Mouse (Mus musculus) C2C12 (cell line): ENCODE measurements at regions not wholly inside any gene's neighbourhood (a gene's known extent, or its start where the extent isn't known, plus 50 kb on each side); places are given as distances from the start of the nearest gene placed in this dataset.

Experiments used
- H3K27me3 ChIP-seq: one replicate; pipeline ENCODE4 v1.6.1; 2011; ENCODE audit not compliant: control insufficient read depth, insufficient read depth, insufficient read length
- H3K36me3 ChIP-seq: one replicate; pipeline ENCODE4 v1.6.1; 2011; ENCODE audit not compliant: control insufficient read depth, insufficient read depth
- H3K4me3 ChIP-seq: one replicate; pipeline ENCODE4 v1.5.1; 2011; ENCODE audit warnings: mild to moderate bottlenecking, control low read depth; ENCODE audit not compliant: poor library complexity, insufficient read depth, severe bottlenecking
- H3K79me2 ChIP-seq: one replicate; pipeline ENCODE4 v1.6.1; 2011; ENCODE audit not compliant: control insufficient read depth, insufficient read depth
- H3K79me3 ChIP-seq: one replicate; pipeline ENCODE4 v1.6.1; 2011; ENCODE audit warnings: low read depth, control low read depth
- H3ac ChIP-seq: one replicate; pipeline ENCODE3; 2011; ENCODE audit warnings: low read depth; ENCODE audit not compliant: control insufficient read depth, insufficient read length
- CEBPB ChIP-seq: IDR thresholded peaks from one replicate; pipeline ENCODE4 v1.6.1; 2011; ENCODE audit warnings: low read depth, mild to moderate bottlenecking, control low read depth, moderate library complexity
- CTCF ChIP-seq: IDR thresholded peaks from one replicate; pipeline ENCODE4 v1.5.1; 2011; ENCODE audit not compliant: control insufficient read depth, insufficient read depth, insufficient read length
- FOSL1 ChIP-seq: IDR thresholded peaks from one replicate; pipeline ENCODE4 v1.8.0; 2011; ENCODE audit warnings: mild to moderate bottlenecking, low read length; ENCODE audit not compliant: poor library complexity, insufficient read depth, severe bottlenecking
- MAX ChIP-seq: IDR thresholded peaks from one replicate; pipeline ENCODE4 v1.6.1; 2011; ENCODE audit warnings: mild to moderate bottlenecking, control low read depth
- MYOD1 ChIP-seq: IDR thresholded peaks from one replicate; pipeline ENCODE4 v1.6.1; 2011; ENCODE audit warnings: low read depth; ENCODE audit not compliant: control insufficient read depth, insufficient read length
- MYOG ChIP-seq: IDR thresholded peaks from one replicate; pipeline ENCODE4 v1.6.1; 2011; ENCODE audit not compliant: control insufficient read depth, insufficient read length; ENCODE audit errors: extremely low read depth
- USF1 ChIP-seq: IDR thresholded peaks from one replicate; pipeline ENCODE4 v1.6.1; 2011; ENCODE audit warnings: low read depth, mild to moderate bottlenecking, control low read depth, moderate library complexity

GRCm38 (mm10) chr10:126565326-126565725, 335.8 kb downstream of the Atp23 start:
- Histone ChIP-seq H3K27me3 (no peaks in the 10 kb centered on the region), H3K79me3 (no peaks in the 10 kb centered on the region), H3ac (no peak overlapping the region), H3K36me3 (no peaks in the 10 kb centered on the region), H3K79me2 (no peaks in the 10 kb centered on the region), H3K4me3 (no peak overlapping the region)
- TF ChIP-seq CTCF (no peak), MAX (no peak), FOSL1 (no peak), MYOG (no peak), MYOD1 (no peak), USF1 (no peak), CEBPB (no peak)

- Histone ChIP-seq H3K36me3 (no peaks in the 10 kb centered on the region), H3ac (no peak overlapping the region), H3K79me3 (no peaks in the 10 kb centered on the region), H3K27me3 (no peaks in the 10 kb centered on the region), H3K79me2 (no peaks in the 10 kb centered on the region), H3K4me3 (no peak overlapping the region)
- TF ChIP-seq MYOD1 (no peak), FOSL1 (no peak), MYOG (no peak), USF1 (no peak), CEBPB (no peak), CTCF (no peak), MAX (no peak)
These were observed 346.1 kb downstream of the Atp23 start for GRCm38 (mm10) chr10:126555080-126555479.

- no peak overlapping the region for H3ac ChIP-seq
- TF ChIP-seq MYOD1 (no peak), CEBPB (no peak)
- H3K79me3 ChIP-seq: no peaks in the 10 kb centered on the region
- no peaks in the 10 kb centered on the region for H3K79me2 ChIP-seq
- no peak overlapping the region for H3K4me3 ChIP-seq
- H3K27me3 ChIP-seq: no peaks in the 10 kb centered on the region
- H3K36me3 ChIP-seq: no peaks in the 10 kb centered on the region
These were observed 369.2 kb downstream of the Atp23 start for GRCm38 (mm10) chr10:126531950-126532349.

GRCm38 (mm10) chr10:126531368-126531767, 369.8 kb downstream of the Atp23 start:
- H3ac ChIP-seq: no peak overlapping the region
- no peak for TF ChIP-seq MYOG
- TF ChIP-seq CTCF: no peak
- TF ChIP-seq CEBPB: no peak
- no peak for TF ChIP-seq MAX
- TF ChIP-seq FOSL1: no peak
- TF ChIP-seq USF1: no peak
- TF ChIP-seq MYOD1: no peak
- H3K79me2 ChIP-seq: no peaks in the 10 kb centered on the region
- no peaks in the 10 kb centered on the region for H3K79me3 ChIP-seq
- no peaks in the 10 kb centered on the region for H3K36me3 ChIP-seq
- H3K27me3 ChIP-seq: no peaks in the 10 kb centered on the region
- no peak overlapping the region for H3K4me3 ChIP-seq

GRCm38 (mm10) chr10:126528801-126529200, 372.4 kb downstream of the Atp23 start:
- no peak overlapping the region for H3K4me3 ChIP-seq
- TF ChIP-seq CEBPB: no peak
- TF ChIP-seq MYOD1: no peak
- H3ac ChIP-seq: no peak overlapping the region
- no peaks in the 10 kb centered on the region for H3K79me2 ChIP-seq
- no peaks in the 10 kb centered on the region for H3K27me3 ChIP-seq
- no peaks in the 10 kb centered on the region for H3K79me3 ChIP-seq
- H3K36me3 ChIP-seq: no peaks in the 10 kb centered on the region

- Histone ChIP-seq H3K36me3 (no peaks in the 10 kb centered on the region), H3K79me3 (no peaks in the 10 kb centered on the region), H3ac (no peak overlapping the region), H3K4me3 (no peak overlapping the region), H3K27me3 (no peaks in the 10 kb centered on the region), H3K79me2 (no peaks in the 10 kb centered on the region)
- TF ChIP-seq MYOD1 (no peak), MYOG (no peak), CTCF (no peak)
These were observed 375.0 kb downstream of the Atp23 start for GRCm38 (mm10) chr10:126526186-126526585.
